Mouse (Mus musculus) stomach, postnatal 0 days (tissue): Measurements from ENCODE around the gene Aldh1l1.

Source experiments
- CTCF ChIP-seq: IDR thresholded peaks from 2 replicates; pipeline ENCODE4 v1.5.1; 2016; ENCODE audit warnings: antibody characterized with exemption, low read depth, mild to moderate bottlenecking, moderate library complexity
- EP300 ChIP-seq: optimal IDR thresholded peaks from 2 replicates; pipeline ENCODE3; 2016; ENCODE audit warnings: antibody characterized with exemption

GRCm38 (mm10) chr6:90590707-90591106 is 104.5 kb downstream of the Aldh1l1 start:
- no peak for TF ChIP-seq EP300
- no peak for TF ChIP-seq CTCF
